Mouse (Mus musculus) liver, adult (tissue): ENCODE data around the gene Myl6b.

Experiments
- GATA4 ChIP-seq: IDR thresholded peaks from 2 replicates; pipeline ENCODE4 v1.6.1; 2014; ENCODE audit warnings: mild to moderate bottlenecking, low read length; ENCODE audit not compliant: insufficient replicate concordance

Gene Myl6b

GRCm38 (mm10) chr10:128524732-128525662 lies 26.5 kb upstream of the Myl6b start:
- TF ChIP-seq GATA4 = no peak

- no peak for TF ChIP-seq GATA4
Measured at GRCm38 (mm10) chr10:128524111-128524731, 25.7 kb upstream of the Myl6b start.

GRCm38 (mm10) chr10:128522351-128522750 lies 23.9 kb upstream of the Myl6b start:
- TF ChIP-seq GATA4 = no peak

- no peak for TF ChIP-seq GATA4
Measured at GRCm38 (mm10) chr10:128520591-128520990, 22.1 kb upstream of the Myl6b start.

- no peak for TF ChIP-seq GATA4
Measured at GRCm38 (mm10) chr10:128518833-128519232, 20.3 kb upstream of the Myl6b start.

GRCm38 (mm10) chr10:128516677-128517076 lies 18.2 kb upstream of the Myl6b start:
- no peak for TF ChIP-seq GATA4

GRCm38 (mm10) chr10:128516029-128516428 lies 17.5 kb upstream of the Myl6b start:
- no peak for TF ChIP-seq GATA4

- TF ChIP-seq GATA4 = no peak
Measured at GRCm38 (mm10) chr10:128515044-128515443, 16.6 kb upstream of the Myl6b start.

- no peak for TF ChIP-seq GATA4
Measured at GRCm38 (mm10) chr10:128511761-128512160, 13.3 kb upstream of the Myl6b start.

GRCm38 (mm10) chr10:128511189-128511588 lies 12.7 kb upstream of the Myl6b start:
- no peak for TF ChIP-seq GATA4

- no peak for TF ChIP-seq GATA4
Measured at GRCm38 (mm10) chr10:128510301-128510700, 11.8 kb upstream of the Myl6b start.

GRCm38 (mm10) chr10:128509831-128510230 lies 11.3 kb upstream of the Myl6b start:
- TF ChIP-seq GATA4 = no peak

- no peak for TF ChIP-seq GATA4
Measured at GRCm38 (mm10) chr10:128509203-128509602, 10.7 kb upstream of the Myl6b start.

- TF ChIP-seq GATA4 = no peak
Measured at GRCm38 (mm10) chr10:128508260-128508659, 9.8 kb upstream of the Myl6b start.

GRCm38 (mm10) chr10:128505974-128506373 lies 7.5 kb upstream of the Myl6b start:
- TF ChIP-seq GATA4 = no peak
